Mouse (Mus musculus) ES-E14 (cell line): ENCODE data around the gene Ciz1.

Experiments
- CHD2 ChIP-seq: IDR thresholded peaks from 2 replicates; pipeline ENCODE4 v1.6.1; 2014; ENCODE audit warnings: mild to moderate bottlenecking, low read depth, low read length, inconsistent platforms
- HCFC1 ChIP-seq: IDR thresholded peaks from 2 replicates; pipeline ENCODE4 v1.6.1; 2012; ENCODE audit warnings: low read length, inconsistent platforms, borderline replicate concordance; ENCODE audit not compliant: insufficient read depth

- TF ChIP-seq HCFC1 (no peak), CHD2 (no peak)
Observed at GRCm38 (mm10) chr2:32328911-32329460, 23.1 kb upstream of the Ciz1 start.
